Mouse (Mus musculus): ENCODE results near the gene Ell2. TPM values are rescaled to one million over a fixed set of nuclear protein-coding genes. Genes with fewer than 3 reads are reported as not detected.
"Not testable (repeated sequence)": the region's sequence is repeated elsewhere in the genome, so short reads cannot be mapped to it uniquely, and the experiment has no call there.

The Ell2 gene
- polyA plus RNA-seq, 1 experiment, result 4.7 TPM

- DNase-seq, result no peak
- Histone ChIP-seq H3K4me1 (ENCODE audit: control insufficient read depth, insufficient read depth, low read length) (no peaks in the 10 kb centered on the region; the same call in 1 of the 2 replicates), H3K4me3 (replicated peaks; ENCODE audit: extremely low read depth, low read depth, low read length) (no peak overlapping the region)
- 37% methylated on average over 4 of the region's 4 CpGs for WGBS
- TF ChIP-seq CTCF (IDR thresholded peaks at IDR 0.05; ENCODE audit: insufficient read depth, low read length) (no peak), POLR2A (IDR thresholded peaks at IDR 0.05; ENCODE audit: borderline replicate concordance, extremely low read depth, low read depth, low read length) (no peak)
Observed at GRCm38 (mm10) chr13:75709026-75709778, 2.6 kb downstream of the Ell2 start.

GRCm38 (mm10) chr13:75710152-75710551, 3.6 kb downstream of the Ell2 start:
- TF ChIP-seq CTCF (IDR thresholded peaks at IDR 0.05; ENCODE audit: insufficient read depth, low read length) (no peak), POLR2A (IDR thresholded peaks at IDR 0.05; ENCODE audit: borderline replicate concordance, extremely low read depth, low read depth, low read length) (no peak)
- WGBS, result 71% methylated on average over 6 of the region's 6 CpGs
- Histone ChIP-seq H3K4me1 (ENCODE audit: control insufficient read depth, insufficient read depth, low read length) (no peaks in the 10 kb centered on the region; the same call in 1 of the 2 replicates), H3K4me3 (replicated peaks; ENCODE audit: extremely low read depth, low read depth, low read length) (no peak overlapping the region)
- DNase-seq, result no peak

DNA sequence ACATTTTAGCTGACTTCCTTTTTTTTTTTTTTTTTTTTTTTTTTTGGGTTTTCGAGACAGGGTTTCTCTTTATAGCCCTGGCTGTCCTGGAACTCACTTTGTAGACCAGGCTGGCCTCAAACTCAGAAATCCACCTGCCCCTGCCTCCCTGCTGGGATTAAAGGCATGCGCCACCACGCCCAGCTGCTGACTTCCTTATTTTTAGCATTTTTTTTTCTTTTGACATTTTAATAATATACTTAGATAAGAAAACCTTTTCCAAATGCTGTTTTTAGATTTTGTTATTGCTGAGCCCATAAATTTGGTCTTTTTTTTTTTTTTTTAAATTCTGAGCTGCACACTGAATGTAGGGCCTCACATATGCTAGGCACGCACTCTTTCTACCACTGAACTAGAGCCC, 5.0 kb downstream of the Ell2 start:
- 82% methylated on average over 4 of the region's 4 CpGs for WGBS
- not testable (repeated sequence) for H3K4me3 ChIP-seq (replicated peaks; ENCODE audit: extremely low read depth, low read depth, low read length); DNase-seq; H3K4me1 ChIP-seq (ENCODE audit: control insufficient read depth, insufficient read depth, low read length)

GRCm38 (mm10) chr13:75712544-75712943, 6.0 kb downstream of the Ell2 start:
- not testable (repeated sequence) for H3K4me3 ChIP-seq (replicated peaks; ENCODE audit: extremely low read depth, low read depth, low read length); DNase-seq; H3K4me1 ChIP-seq (ENCODE audit: control insufficient read depth, insufficient read depth, low read length)
- WGBS, result 82% methylated on average over 5 of the region's 5 CpGs

DNA sequence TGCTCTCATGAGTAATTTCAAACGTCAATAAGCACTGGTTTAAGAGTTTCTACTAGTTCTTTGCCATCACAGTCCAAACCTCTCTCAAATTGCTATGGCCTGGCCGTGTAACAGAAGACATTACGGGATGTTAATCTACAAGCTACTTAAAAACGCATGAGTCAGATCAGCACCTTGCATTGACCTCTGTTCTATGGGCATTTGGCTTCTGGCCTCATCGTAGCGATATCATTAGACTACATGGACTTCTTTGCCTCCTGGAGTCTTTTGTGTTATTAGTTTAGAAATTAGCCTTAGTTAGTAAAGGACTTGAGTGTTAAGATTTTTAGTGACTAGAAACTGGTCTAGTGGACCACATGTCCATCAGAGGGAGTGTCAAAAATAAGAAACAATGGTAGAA, 7.8 kb downstream of the Ell2 start:
- WGBS, result 81% methylated on average over 6 of the region's 6 CpGs
- no peak for DNase-seq

DNA sequence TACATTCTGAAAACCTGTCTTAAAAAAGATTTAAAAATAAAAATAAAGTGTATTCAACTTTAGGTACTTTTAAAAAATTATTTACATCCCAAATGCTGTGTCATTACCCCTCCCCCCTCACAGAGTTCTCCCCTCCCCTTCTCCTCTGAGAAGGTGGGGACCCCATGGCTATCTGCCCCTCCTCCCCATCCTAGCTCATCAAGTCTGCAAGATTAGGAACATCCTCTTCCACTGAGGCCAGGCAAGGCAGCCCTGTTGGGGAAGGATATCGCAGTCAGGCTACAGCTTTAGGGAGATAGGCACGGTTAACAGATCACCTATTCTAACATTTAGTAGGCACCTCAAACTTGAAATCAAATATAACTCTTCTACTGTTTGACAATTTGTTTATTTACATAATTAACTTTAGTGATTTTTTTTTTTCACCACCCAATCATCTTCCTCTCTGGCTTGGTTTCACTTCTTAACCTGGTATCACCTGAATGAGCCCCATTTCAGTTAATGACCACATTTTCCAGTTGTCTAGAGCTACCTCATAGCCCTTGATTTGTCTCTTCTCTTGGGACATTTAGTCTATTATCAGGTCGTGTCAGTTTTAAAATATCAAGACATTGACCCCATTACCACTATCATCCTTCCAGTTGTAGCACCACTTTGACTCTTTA, 11.2 kb downstream of the Ell2 start:
- H3K4me3 ChIP-seq (replicated peaks; ENCODE audit: extremely low read depth, low read depth, low read length), result no peak overlapping the region
- WGBS, result 73% methylated on average over 3 of the region's 3 CpGs
- no peak for DNase-seq
- TF ChIP-seq POLR2A (IDR thresholded peaks at IDR 0.05; ENCODE audit: borderline replicate concordance, extremely low read depth, low read depth, low read length) (no peak), CTCF (IDR thresholded peaks at IDR 0.05; ENCODE audit: insufficient read depth, low read length) (no peak)
- H3K4me1 ChIP-seq (ENCODE audit: control insufficient read depth, insufficient read depth, low read length), result no peaks in the 10 kb centered on the region; the same call in 1 of the 2 replicates

More for the DNA sequence above, 7.8 kb downstream of the Ell2 start:
- no peak overlapping the region for H3K4me3 ChIP-seq (replicated peaks; ENCODE audit: extremely low read depth, low read depth, low read length)
- H3K4me1 ChIP-seq (ENCODE audit: control insufficient read depth, insufficient read depth, low read length), result no peaks in the 10 kb centered on the region; the same call in 1 of the 2 replicates
- TF ChIP-seq POLR2A (IDR thresholded peaks at IDR 0.05; ENCODE audit: borderline replicate concordance, extremely low read depth, low read depth, low read length), result no peak

GRCm38 (mm10) chr13:75718376-75718775, 11.8 kb downstream of the Ell2 start:
- DNase-seq, result no peak
- Histone ChIP-seq H3K4me1 (ENCODE audit: control insufficient read depth, insufficient read depth, low read length) (no peaks in the 10 kb centered on the region; the same call in 1 of the 2 replicates), H3K4me3 (replicated peaks; ENCODE audit: extremely low read depth, low read depth, low read length) (no peak overlapping the region)
- TF ChIP-seq CTCF (IDR thresholded peaks at IDR 0.05; ENCODE audit: insufficient read depth, low read length), result no peak
- TF ChIP-seq POLR2A (IDR thresholded peaks at IDR 0.05; ENCODE audit: borderline replicate concordance, extremely low read depth, low read depth, low read length), result no peak

DNA sequence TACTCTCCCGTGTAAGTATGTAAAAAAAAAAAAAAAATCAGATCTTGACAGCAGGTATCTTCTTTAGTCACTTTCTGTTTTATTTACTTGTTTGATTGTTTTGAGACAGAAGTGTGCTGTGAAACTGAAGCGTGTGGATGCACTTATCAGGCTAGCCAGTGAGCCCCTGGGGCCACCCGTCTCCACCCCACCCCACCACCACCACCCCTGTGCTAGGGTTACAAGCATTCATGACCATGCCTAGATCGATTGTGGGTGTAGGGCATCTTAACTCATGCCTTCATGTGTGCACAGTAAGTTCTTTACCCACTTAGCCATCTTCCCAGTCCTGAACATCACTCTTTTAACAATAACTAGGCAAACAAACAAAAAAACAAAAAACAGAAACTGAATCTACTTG, 13.1 kb downstream of the Ell2 start:
- Histone ChIP-seq H3K4me1 (ENCODE audit: control insufficient read depth, insufficient read depth, low read length) (no peaks in the 10 kb centered on the region; the same call in 1 of the 2 replicates), H3K4me3 (replicated peaks; ENCODE audit: extremely low read depth, low read depth, low read length) (no peak overlapping the region)
- 81% methylated on average over 4 of the region's 4 CpGs for WGBS
- TF ChIP-seq POLR2A (IDR thresholded peaks at IDR 0.05; ENCODE audit: borderline replicate concordance, extremely low read depth, low read depth, low read length) (no peak), CTCF (IDR thresholded peaks at IDR 0.05; ENCODE audit: insufficient read depth, low read length) (no peak)
- no peak for DNase-seq

DNA sequence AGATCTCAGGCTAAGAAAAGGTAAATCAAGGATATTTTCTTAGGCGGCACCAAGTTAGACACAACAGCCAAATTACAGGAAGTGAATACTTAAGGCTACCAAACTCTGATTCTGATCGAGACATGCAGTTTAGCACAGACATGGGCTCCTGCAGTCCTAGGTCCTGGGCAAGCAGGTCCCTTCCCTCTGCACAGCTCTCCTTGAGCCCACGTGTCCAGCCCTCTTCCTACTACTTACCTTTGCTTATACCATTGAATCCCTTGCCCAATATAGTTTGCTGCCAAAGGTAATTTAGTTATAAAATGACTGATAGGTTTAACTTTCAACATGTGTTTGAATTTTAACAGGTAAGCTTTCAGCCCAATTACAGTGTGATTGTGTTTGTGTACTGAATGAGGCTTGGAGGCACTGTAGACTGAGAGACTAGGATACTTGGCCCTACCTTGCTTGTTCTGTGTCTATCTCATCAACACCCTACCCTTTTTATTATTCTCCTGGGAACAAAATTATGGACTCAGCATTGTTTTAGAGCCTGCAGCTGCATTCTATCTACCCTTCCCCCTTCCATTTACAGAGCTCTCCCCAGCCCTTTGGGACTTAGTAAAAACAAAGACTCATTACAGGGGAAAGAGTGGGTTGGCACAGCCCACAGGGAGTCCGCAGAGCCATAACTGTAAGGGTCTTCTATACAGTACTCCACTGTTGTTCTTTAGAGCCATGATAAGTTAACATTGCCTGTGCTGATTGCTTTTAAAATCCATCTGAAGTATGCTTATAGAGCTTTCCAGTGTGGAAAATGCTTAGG, 20.2 kb downstream of the Ell2 start:
- DNase-seq, result no peak
- H3K4me1 ChIP-seq (ENCODE audit: control insufficient read depth, insufficient read depth, low read length), result no peaks in the 10 kb centered on the region; the same call in 1 of the 2 replicates
- WGBS, result 66% methylated on average over 4 of the region's 4 CpGs
- no peak overlapping the region for H3K4me3 ChIP-seq (replicated peaks; ENCODE audit: extremely low read depth, low read depth, low read length)
- no peak for TF ChIP-seq CTCF (IDR thresholded peaks at IDR 0.05; ENCODE audit: insufficient read depth, low read length)
- TF ChIP-seq POLR2A (IDR thresholded peaks at IDR 0.05; ENCODE audit: borderline replicate concordance, extremely low read depth, low read depth, low read length), result no peak

Measured in lung, adult 2 months (tissue).